Mouse (Mus musculus) stomach, postnatal 0 days (tissue): ENCODE data around the gene Pex16.

Source experiments
- CTCF ChIP-seq: IDR thresholded peaks from 2 replicates; pipeline ENCODE4 v1.5.1; 2016; ENCODE audit warnings: antibody characterized with exemption, low read depth, mild to moderate bottlenecking, moderate library complexity
- EP300 ChIP-seq: optimal IDR thresholded peaks from 2 replicates; pipeline ENCODE3; 2016; ENCODE audit warnings: antibody characterized with exemption

- TF ChIP-seq EP300 (no peak), CTCF (no peak)
These were observed 1.3 kb downstream of the Pex16 start for GRCm38 (mm10) chr2:92375788-92376187.
